Mouse (Mus musculus) CH12.LX (cell line): ENCODE results near the gene Dapl1. TPM values are rescaled to one million over a fixed set of nuclear protein-coding genes. Genes with fewer than 3 reads are reported as not detected.

ENCODE experiments used
- DNase-seq: peaks from one replicate; pipeline ENCODE4 v3.0.0-alpha.2; 2013; ENCODE audit errors: extremely low read depth
- H3K27ac ChIP-seq: 2 replicates; pipeline ENCODE4 v1.5.1; 2012; ENCODE audit warnings: low read depth, mild to moderate bottlenecking, control low read depth, moderate library complexity; ENCODE audit not compliant: insufficient read depth
- H3K27me3 ChIP-seq: replicated peaks from 2 replicates; pipeline ENCODE3; 2012; ENCODE audit warnings: inconsistent platforms
- H3K36me3 ChIP-seq, 2 experiments: replicated peaks in 1 of 2; 2 replicates each; pipeline versions ENCODE3 to v1.6.1; 2012; ENCODE audit warnings: inconsistent platforms in 1 of 2, low read length in 1 of 2, mild to moderate bottlenecking in 1 of 2, mixed read lengths in 1 of 2, moderate library complexity in 1 of 2; ENCODE audit not compliant: control insufficient read depth in 1 of 2, insufficient read depth in 1 of 2
- H3K4me1 ChIP-seq, 2 experiments: 2 replicates each; pipeline ENCODE4 v1.6.1; 2012; ENCODE audit warnings: inconsistent platforms in 1 of 2, moderate library complexity in 1 of 2; ENCODE audit not compliant: insufficient read depth in 2 of 2, control insufficient read depth in 1 of 2
- H3K4me2 ChIP-seq: 2 replicates; pipeline ENCODE4 v1.6.1; 2012; ENCODE audit warnings: low read depth, mild to moderate bottlenecking, control low read depth; ENCODE audit not compliant: poor library complexity, insufficient read depth, severe bottlenecking
- H3K4me3 ChIP-seq, 3 experiments: fragments of 150-350 bp in 1 of 3; sonication (generic) in 1 of 3; replicated peaks in 1 of 3; 2 replicates each; pipeline versions ENCODE3 to v1.5.1; 2011 to 2012; ENCODE audit warnings: low read depth in 2 of 3, low read length in 2 of 3, mild to moderate bottlenecking in 2 of 3, moderate library complexity in 2 of 3, control low read depth in 1 of 3, improper control_type of control experiment in 1 of 3, inconsistent platforms in 1 of 3, mixed read lengths in 1 of 3; ENCODE audit not compliant: poor library complexity in 1 of 3
- H3K79me2 ChIP-seq: replicated peaks from 2 replicates; pipeline ENCODE4 v1.6.1; 2012; ENCODE audit warnings: mild to moderate bottlenecking, moderate library complexity; ENCODE audit not compliant: control insufficient read depth, poor library complexity, insufficient read depth, severe bottlenecking; ENCODE audit errors: extremely low read depth
- H3K9ac ChIP-seq: 2 replicates; pipeline ENCODE4 v1.6.1; 2012; ENCODE audit warnings: low read depth, mild to moderate bottlenecking, control low read depth, moderate library complexity; ENCODE audit not compliant: insufficient read depth
- H3K9me3 ChIP-seq: replicated peaks from 2 replicates; pipeline ENCODE3; 2012; ENCODE audit warnings: low read length, inconsistent platforms, mixed read lengths
- CHD1 ChIP-seq: IDR thresholded peaks from 2 replicates; pipeline ENCODE4 v1.6.1; 2012; ENCODE audit warnings: low read depth, low read length, improper control_type of control experiment, inconsistent platforms
- CTCF ChIP-seq, 2 experiments: IDR thresholded peaks in 1 of 2; conservative IDR thresholded peaks in 1 of 2; 2 replicates each; pipeline ENCODE4 v1.5.1; 2011 to 2012; ENCODE audit warnings: low read depth in 2 of 2, low read length in 2 of 2, improper control_type of control experiment in 1 of 2, inconsistent platforms in 1 of 2, mild to moderate bottlenecking in 1 of 2, moderate library complexity in 1 of 2
- E2F4 ChIP-seq: IDR thresholded peaks from 2 replicates; pipeline ENCODE4 v1.6.1; 2011; ENCODE audit warnings: low read depth, low read length, improper control_type of control experiment; ENCODE audit not compliant: insufficient replicate concordance
- ELF1 ChIP-seq: IDR thresholded peaks from 2 replicates; pipeline ENCODE4 v1.6.1; 2014; ENCODE audit warnings: low read depth, mild to moderate bottlenecking, inconsistent platforms, low read length, improper control_type of control experiment
- EP300 ChIP-seq: IDR thresholded peaks from 2 replicates; pipeline ENCODE4 v1.6.1; 2011; ENCODE audit warnings: low read length, improper control_type of control experiment
- GABPA ChIP-seq: IDR thresholded peaks from 2 replicates; pipeline ENCODE4 v1.6.1; 2012; ENCODE audit warnings: low read depth, low read length, improper control_type of control experiment, inconsistent platforms; ENCODE audit not compliant: insufficient replicate concordance
- IRF4 ChIP-seq: IDR thresholded peaks from 2 replicates; pipeline ENCODE4 v1.6.1; 2014; ENCODE audit warnings: low read depth, mild to moderate bottlenecking, inconsistent platforms, low read length, improper control_type of control experiment
- POLR2A ChIP-seq: IDR thresholded peaks from 2 replicates; pipeline ENCODE4 v1.6.1; 2011; ENCODE audit warnings: low read depth, mild to moderate bottlenecking, improper control_type of control experiment, low read length
- POLR2AphosphoS2 ChIP-seq: IDR thresholded peaks from 2 replicates; pipeline ENCODE4 v1.6.1; 2011; ENCODE audit warnings: low read depth, low read length, improper control_type of control experiment
- SIN3A ChIP-seq: IDR thresholded peaks from 2 replicates; pipeline ENCODE4 v1.6.1; 2012; ENCODE audit warnings: low read length, improper control_type of control experiment, inconsistent platforms
- ZC3H11A ChIP-seq: IDR thresholded peaks from 2 replicates; pipeline ENCODE4 v1.6.1; 2012; ENCODE audit warnings: low read depth, mild to moderate bottlenecking, inconsistent platforms, low read length, improper control_type of control experiment
- dilution Hi-C: fragments of 300-500 bp; cut with MboI; formaldehyde crosslinking; loops from 2 replicates; pipeline ENCODE4 v1.14.3; 2020; ENCODE audit warnings: low sequenced_read_pairs; ENCODE audit not compliant: extremely low pct_unique_long_range_greater_than_20kb, extremely low pct_ligation_motif_present
- in situ Hi-C: fragments of 300-500 bp; cut with MboI; formaldehyde crosslinking; loops from 3 replicates; pipeline ENCODE4 v1.14.3; 2019; ENCODE audit warnings: low sequenced_read_pairs, low pct_ligation_motif_present, low pct_unique_long_range_greater_than_20kb, mixed read lengths
- polyA plus RNA-seq: library from polyadenylated mRNA; unstranded; fragments of >175 nt; gene quantifications from 2 replicates; pipeline ENCODE4 v1.2.1, GENCODE M21; 2012; ENCODE audit warnings: low read depth; ENCODE audit not compliant: insufficient read length
- total RNA-seq, 2 experiments: library from RNA; depleted of rRNA; stranded (reverse); fragments of 300-350 nt in 1 of 2; fragments of >200 nt in 1 of 2; gene quantifications; 2 replicates each; pipeline ENCODE4 v1.2.3; 2012 to 2014

The Dapl1 gene
- total and polyA plus RNA-seq, 3 experiments, result not detected

DNA sequence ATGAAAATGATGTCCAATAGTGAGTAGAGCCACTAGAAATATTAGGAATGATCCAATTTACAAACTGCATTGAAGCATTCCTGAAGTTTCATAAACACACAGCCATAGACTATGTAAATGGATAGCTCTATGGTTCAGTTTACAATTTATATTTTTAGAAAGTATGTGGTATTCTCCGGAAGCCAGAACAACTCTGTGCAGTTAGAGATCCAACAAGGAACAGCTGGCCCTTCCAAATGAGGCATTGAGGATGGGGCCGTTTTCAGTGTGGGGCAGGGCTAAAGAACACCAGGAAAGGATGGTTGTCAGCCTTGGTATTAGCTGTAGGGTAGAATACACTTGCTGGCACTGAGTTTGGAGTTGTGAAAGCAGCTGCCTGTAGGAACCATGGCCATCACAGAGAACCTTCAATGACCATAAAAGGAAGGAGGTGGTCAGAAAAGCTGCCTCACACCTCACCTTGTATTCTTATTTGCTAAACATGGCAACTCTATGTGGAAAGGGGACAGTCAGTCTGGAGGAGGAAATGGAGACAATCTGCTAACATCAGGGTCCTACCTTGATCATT is 70.0 kb downstream of the Dapl1 start:
- no peak for DNase-seq
- H3K9ac ChIP-seq, result no peak overlapping the region
- H3K36me3 ChIP-seq, result no peaks in the 10 kb centered on the region
- H3K4me2 ChIP-seq, result no peak overlapping the region
- H3K27ac ChIP-seq, result no peak overlapping the region
- dilution Hi-C loops, result no loop called here
- in situ Hi-C loops, result no loop called here
- H3K4me3 ChIP-seq, result no peak overlapping the region
- H3K9me3 ChIP-seq, result no peaks in the 10 kb centered on the region
- no peaks in the 10 kb centered on the region for H3K79me2 ChIP-seq
- H3K4me1 ChIP-seq, result no peaks in the 10 kb centered on the region
- H3K27me3 ChIP-seq, result no peaks in the 10 kb centered on the region
- TF ChIP-seq CHD1, result no peak
- no peak for TF ChIP-seq GABPA
- no peak for TF ChIP-seq ELF1
- TF ChIP-seq SIN3A, result no peak
- no peak for TF ChIP-seq POLR2A
- no peak for TF ChIP-seq IRF4
- TF ChIP-seq E2F4, result no peak
- no peak for TF ChIP-seq ZC3H11A
- TF ChIP-seq POLR2AphosphoS2, result no peak
- no peak for TF ChIP-seq CTCF (conservative IDR thresholded peaks at IDR 0.05 in 1 of 2, IDR thresholded peaks at IDR 0.05 in 1 of 2; ENCODE audit: low read depth in 2 of 2, low read length in 2 of 2)
- no peak for TF ChIP-seq EP300
- TF ChIP-seq, all 38 proteins: peak for 0

Other genes with a start within 250 kb of the Dapl1 start
- gene Tanc1, start 127.4 kb downstream of the Dapl1 start, total RNA-seq (2012; rRNA removed), result 0.08 TPM in 1 of 2 replicates, not detected in the other
- 0.08 TPM in 1 of 2 replicates, not detected in the other for gene Tanc1, start 127.4 kb downstream of the Dapl1 start, total RNA-seq (2014; rRNA removed)
- 0.21 and 0.26 TPM in 2 replicates for gene Tanc1, start 127.4 kb downstream of the Dapl1 start, polyA plus RNA-seq